Mouse (Mus musculus): ENCODE data around the gene Il9r. TPM values are rescaled to one million over a fixed set of nuclear protein-coding genes. Genes with fewer than 3 reads are reported as not detected.

The Il9r gene
- total and polyA plus RNA-seq, 3 experiments = 20.0 to 52.1 (median 47.5) TPM

GRCm38 (mm10) chr11:32141034-32141433 is 59.0 kb downstream of the Il9r start:
- Histone ChIP-seq H3K4me3 (replicated peaks in 1 of 3; ENCODE audit: low read depth in 2 of 3, low read length in 2 of 3, poor library complexity in 1 of 3) (no peak overlapping the region), H3K4me2 (ENCODE audit: insufficient read depth, low read depth, poor library complexity, severe bottlenecking) (no peak overlapping the region), H3K27me3 (replicated peaks) (peaks cover 3% of the 10 kb centered on the region), H3K79me2 (replicated peaks; ENCODE audit: control insufficient read depth, extremely low read depth, insufficient read depth, poor library complexity, severe bottlenecking) (no peaks in the 10 kb centered on the region), H3K36me3 (replicated peaks in 1 of 2; ENCODE audit: control insufficient read depth in 1 of 2, insufficient read depth in 1 of 2, low read length in 1 of 2) (no peaks in the 10 kb centered on the region), H3K4me1 (ENCODE audit: control insufficient read depth in 1 of 2, insufficient read depth in 2 of 2) (peaks cover 7 to 9% of the 10 kb centered on the region in 2 experiments), H3K9ac (ENCODE audit: insufficient read depth, low read depth) (no peak overlapping the region), H3K9me3 (replicated peaks; ENCODE audit: low read length) (no peaks in the 10 kb centered on the region), H3K27ac (ENCODE audit: insufficient read depth, low read depth) (no peak overlapping the region)
- TF ChIP-seq BHLHE40 (IDR thresholded peaks at IDR 0.05; ENCODE audit: low read depth, low read length) (no peak), TCF12 (IDR thresholded peaks at IDR 0.05; ENCODE audit: low read depth, low read length) (0 out of 2 replicates have a peak, but pooled peaks have one; percentile 41), CHD1 (IDR thresholded peaks at IDR 0.05; ENCODE audit: low read depth, low read length) (no peak), MEF2A (IDR thresholded peaks at IDR 0.05; ENCODE audit: borderline replicate concordance, low read depth, low read length) (peak; percentile 21; the same call in 1 of the 2 replicates), ZMIZ1 (IDR thresholded peaks at IDR 0.05; ENCODE audit: low read depth, low read length) (no peak), EP300 (IDR thresholded peaks at IDR 0.05; ENCODE audit: low read length) (no peak), MAZ (IDR thresholded peaks at IDR 0.05; ENCODE audit: low read depth, low read length) (no peak), CHD2 (IDR thresholded peaks at IDR 0.05; ENCODE audit: low read length) (no peak), POLR2AphosphoS2 (IDR thresholded peaks at IDR 0.05; ENCODE audit: low read depth, low read length) (no peak), MAX (IDR thresholded peaks at IDR 0.05; ENCODE audit: low read length) (0 out of 2 replicates have a peak, but pooled peaks have one; percentile 42), MYC (IDR thresholded peaks at IDR 0.05; ENCODE audit: low read depth, low read length) (0 out of 2 replicates have a peak, but pooled peaks have one; percentile 44), USF1 (IDR thresholded peaks at IDR 0.05; ENCODE audit: low read depth, low read length) (no peak), ZKSCAN1 (IDR thresholded peaks at IDR 0.05; ENCODE audit: borderline replicate concordance, low read depth, low read length) (no peak), ELF1 (IDR thresholded peaks at IDR 0.05; ENCODE audit: low read depth, low read length) (peak; percentile 75), PAX5 (IDR thresholded peaks at IDR 0.05; ENCODE audit: low read length) (no peak), E2F4 (IDR thresholded peaks at IDR 0.05; ENCODE audit: insufficient replicate concordance, low read depth, low read length) (0 out of 2 replicates have a peak, but pooled peaks have one; percentile 32), ETS1 (conservative IDR thresholded peaks at IDR 0.05; ENCODE audit: low read depth, low read length) (no peak), NRF1 (IDR thresholded peaks at IDR 0.05; ENCODE audit: low read depth, low read length) (no peak), CTCF (conservative IDR thresholded peaks at IDR 0.05 in 1 of 2, IDR thresholded peaks at IDR 0.05 in 1 of 2; ENCODE audit: low read depth in 2 of 2, low read length in 2 of 2) (peak; percentile 94 to 99), SMC3 (IDR thresholded peaks at IDR 0.05; ENCODE audit: low read depth, low read length) (peak; percentile 89), JUND (conservative IDR thresholded peaks at IDR 0.05; ENCODE audit: low read depth, low read length) (no peak), HCFC1 (IDR thresholded peaks at IDR 0.05; ENCODE audit: low read depth, low read length) (peak; percentile 42; the same call in 1 of the 2 replicates), MAFK (IDR thresholded peaks at IDR 0.05; ENCODE audit: insufficient replicate concordance, low read length) (no peak), SIN3A (IDR thresholded peaks at IDR 0.05; ENCODE audit: low read length) (no peak), TBP (conservative IDR thresholded peaks at IDR 0.05; ENCODE audit: low read depth, low read length) (no peak), RCOR1 (conservative IDR thresholded peaks at IDR 0.05; ENCODE audit: low read depth, low read length) (no peak), USF2 (conservative IDR thresholded peaks at IDR 0.05; ENCODE audit: low read depth, low read length) (no peak), MXI1 (IDR thresholded peaks at IDR 0.05; ENCODE audit: low read depth, low read length) (no peak), IRF4 (IDR thresholded peaks at IDR 0.05; ENCODE audit: low read depth, low read length) (0 out of 2 replicates have a peak, but pooled peaks have one; percentile 22), KAT2A (IDR thresholded peaks at IDR 0.05; ENCODE audit: insufficient replicate concordance, low read length) (no peak), POLR2A (IDR thresholded peaks at IDR 0.05; ENCODE audit: low read depth, low read length) (no peak), RAD21 (IDR thresholded peaks at IDR 0.05; ENCODE audit: low read depth, low read length) (peak; percentile 70), UBTF (IDR thresholded peaks at IDR 0.05; ENCODE audit: low read depth, low read length) (no peak), JUN (IDR thresholded peaks at IDR 0.05; ENCODE audit: insufficient read depth, low read depth, low read length) (no peak), NELFE (IDR thresholded peaks at IDR 0.05; ENCODE audit: low read depth, low read length) (peak; percentile 45; the same call in 1 of the 2 replicates), ZC3H11A (IDR thresholded peaks at IDR 0.05; ENCODE audit: low read depth, low read length) (0 out of 2 replicates have a peak, but pooled peaks have one; percentile 20), ZNF384 (IDR thresholded peaks at IDR 0.05; ENCODE audit: low read depth, low read length) (no peak), GABPA (IDR thresholded peaks at IDR 0.05; ENCODE audit: insufficient replicate concordance, low read depth, low read length) (no peak)
- in situ Hi-C loops (cut with MboI; ENCODE audit: low pct_ligation_motif_present, low pct_unique_long_range_greater_than_20kb, low sequenced_read_pairs) = no loop called here
- DNase-seq (ENCODE audit: extremely low read depth) = peak; percentile 80
- dilution Hi-C loops (cut with MboI; ENCODE audit: extremely low pct_ligation_motif_present, extremely low pct_unique_long_range_greater_than_20kb, low sequenced_read_pairs) = no loop called here
